Mouse (Mus musculus): Measurements from ENCODE around the gene Nlrp1a.

The Nlrp1a gene

DNA sequence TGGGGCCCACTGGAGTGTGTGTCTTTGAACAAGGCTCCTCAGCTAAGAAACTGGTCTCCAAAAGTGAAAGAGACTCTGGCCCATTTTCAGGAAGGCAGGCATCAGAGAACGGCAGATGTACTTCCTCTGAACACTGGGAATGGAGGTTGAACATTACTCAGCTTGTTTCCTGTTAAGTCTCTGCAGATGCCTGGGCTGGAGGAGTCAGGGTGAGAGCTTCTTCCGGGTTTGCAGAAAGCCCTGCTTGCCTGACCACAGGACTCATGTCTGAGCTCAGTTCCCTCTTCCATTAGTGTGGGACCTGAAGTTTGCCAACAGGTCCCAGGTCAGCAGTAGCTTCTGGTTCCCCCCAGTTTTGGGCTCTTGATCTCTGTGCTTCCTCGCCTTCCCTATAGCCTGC is at the start of gene Nlrp1a:
TSS of gene Nlrp1a (minus strand) at position 44 of the 400 bp plus-strand sequence.
- no peak for DNase-seq

DNA sequence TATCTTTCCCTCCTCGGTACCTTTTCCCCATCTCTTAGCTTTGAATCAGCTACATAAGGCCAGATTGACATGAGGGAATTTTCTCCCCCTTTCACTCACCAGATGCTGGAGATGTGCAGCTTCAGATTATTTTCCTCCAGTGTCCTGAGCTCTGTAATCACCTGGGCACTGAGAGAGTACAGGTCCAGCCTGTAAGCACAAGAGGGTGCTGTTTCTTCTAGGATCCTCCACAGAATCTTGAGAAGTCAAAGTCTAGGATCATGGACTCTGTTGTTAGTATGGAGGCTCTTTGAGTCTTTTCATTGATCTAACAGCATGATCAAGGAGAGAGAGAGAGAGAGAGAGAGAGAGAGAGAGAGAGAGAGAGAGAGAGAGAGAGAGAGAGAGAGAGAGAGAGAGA is 25.1 kb upstream of the Nlrp1a start:
- no peak for DNase-seq

DNA sequence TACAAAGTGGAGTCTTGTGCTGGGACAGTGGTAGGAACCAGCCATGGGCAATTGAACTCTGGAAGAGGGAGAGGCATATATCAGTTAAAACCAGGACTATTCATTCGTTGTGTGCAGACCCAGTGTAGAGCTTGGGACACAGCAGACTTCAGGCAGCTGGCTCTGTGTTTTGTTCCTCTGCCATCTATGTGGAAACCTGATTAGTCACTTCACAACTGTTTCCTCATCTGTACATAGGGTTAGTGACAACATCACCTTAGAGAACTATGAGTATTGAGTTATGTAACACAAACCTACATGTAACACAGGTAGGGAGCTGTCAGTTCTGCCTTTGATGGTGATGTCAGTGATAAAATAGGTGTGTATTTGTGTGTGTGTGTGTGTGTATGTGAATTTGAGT is 19.6 kb upstream of the Nlrp1a start:
- no peak for DNase-seq

DNA sequence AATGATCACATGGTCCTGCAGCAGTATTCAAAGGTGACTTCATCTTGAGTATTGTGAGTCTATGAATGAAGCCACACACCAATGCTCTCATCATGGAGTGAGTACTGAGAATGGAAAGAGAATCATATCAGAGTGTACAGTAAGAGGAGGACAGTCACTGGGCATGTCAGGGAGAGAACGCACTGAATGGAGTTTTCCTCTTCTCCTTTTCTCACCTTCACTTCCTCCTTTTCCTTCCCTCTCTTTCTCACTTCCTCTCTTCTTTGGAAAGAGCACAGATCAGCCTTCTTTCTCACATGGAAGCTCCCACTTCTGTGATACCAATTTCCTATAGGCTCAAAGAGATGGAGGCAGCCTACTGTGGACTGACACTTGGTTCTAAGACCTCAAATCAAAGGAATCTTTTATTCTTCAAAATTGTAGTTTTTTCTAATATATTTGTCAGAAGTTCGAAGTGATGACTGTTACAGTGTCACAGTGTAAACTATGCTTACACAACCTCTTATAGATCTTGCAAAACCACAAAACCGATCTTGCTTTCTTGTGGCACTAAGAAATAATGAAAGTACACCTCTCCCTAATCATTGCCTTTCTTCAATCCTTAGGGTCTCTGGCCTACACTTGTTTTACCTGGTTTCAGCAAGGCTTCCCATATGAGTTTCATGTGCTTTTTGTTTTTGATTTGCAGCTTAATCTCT is 15.1 kb upstream of the Nlrp1a start:
- DNase-seq: no peak

DNA sequence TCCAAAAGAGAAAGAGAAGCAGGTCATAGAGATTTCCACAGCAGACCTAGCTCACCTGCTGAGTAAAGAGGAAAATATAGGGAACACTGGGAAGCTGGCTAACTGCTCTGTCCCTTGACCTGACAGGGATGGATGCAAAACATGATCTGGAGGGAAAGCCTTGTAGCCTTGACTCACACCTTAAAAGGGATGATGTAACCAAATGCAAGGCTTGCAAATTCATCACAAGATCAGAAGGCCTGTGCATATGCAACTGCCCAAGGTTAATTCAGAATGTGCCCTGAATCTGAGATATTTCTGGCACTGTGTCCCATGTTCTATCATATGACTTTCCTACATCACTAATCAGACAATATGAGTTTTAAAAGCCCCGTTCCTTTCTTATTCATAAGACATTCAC is 10.8 kb upstream of the Nlrp1a start:
- no peak for DNase-seq

DNA sequence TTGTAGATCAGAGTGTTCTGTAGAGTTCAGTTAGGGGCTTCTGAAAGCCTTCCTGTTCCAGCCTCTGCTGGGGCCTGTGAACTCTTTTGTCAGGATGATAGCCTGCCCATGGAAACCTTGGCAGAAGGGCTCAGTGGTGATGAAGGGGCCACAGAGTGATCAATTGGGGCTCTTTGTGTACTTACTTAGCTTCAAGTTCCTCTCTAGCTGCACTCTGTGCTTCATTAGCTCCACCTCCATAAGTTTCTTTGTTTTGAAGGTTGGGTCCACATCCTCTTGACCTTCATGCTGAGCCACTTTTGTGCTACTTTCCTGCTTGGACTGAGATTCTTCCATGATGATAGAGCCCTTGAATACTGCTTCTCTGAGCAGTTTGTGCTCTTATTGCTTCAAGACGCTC is 2.5 kb downstream of the Nlrp1a start:
- DNase-seq: no peak

DNA sequence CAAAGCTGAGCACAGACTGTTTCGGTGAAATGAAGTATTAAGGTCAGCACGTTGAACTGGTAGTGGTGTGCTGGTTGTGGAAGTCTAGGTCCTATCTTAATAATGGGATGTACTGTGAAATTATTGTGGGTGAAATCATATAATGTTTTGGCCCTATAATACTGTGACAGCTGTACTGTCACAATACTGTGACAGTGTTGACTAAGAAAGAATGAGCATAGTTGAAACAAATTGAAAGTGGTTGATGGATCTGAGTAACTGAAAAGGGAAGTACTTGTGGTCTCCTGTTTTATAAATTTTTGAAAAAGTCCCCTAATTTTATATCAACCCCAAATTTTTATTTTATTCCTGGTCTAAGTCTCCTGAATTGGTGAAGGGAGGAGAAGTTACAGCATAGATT is 37.4 kb downstream of the Nlrp1a start:
- no peak for DNase-seq

DNA sequence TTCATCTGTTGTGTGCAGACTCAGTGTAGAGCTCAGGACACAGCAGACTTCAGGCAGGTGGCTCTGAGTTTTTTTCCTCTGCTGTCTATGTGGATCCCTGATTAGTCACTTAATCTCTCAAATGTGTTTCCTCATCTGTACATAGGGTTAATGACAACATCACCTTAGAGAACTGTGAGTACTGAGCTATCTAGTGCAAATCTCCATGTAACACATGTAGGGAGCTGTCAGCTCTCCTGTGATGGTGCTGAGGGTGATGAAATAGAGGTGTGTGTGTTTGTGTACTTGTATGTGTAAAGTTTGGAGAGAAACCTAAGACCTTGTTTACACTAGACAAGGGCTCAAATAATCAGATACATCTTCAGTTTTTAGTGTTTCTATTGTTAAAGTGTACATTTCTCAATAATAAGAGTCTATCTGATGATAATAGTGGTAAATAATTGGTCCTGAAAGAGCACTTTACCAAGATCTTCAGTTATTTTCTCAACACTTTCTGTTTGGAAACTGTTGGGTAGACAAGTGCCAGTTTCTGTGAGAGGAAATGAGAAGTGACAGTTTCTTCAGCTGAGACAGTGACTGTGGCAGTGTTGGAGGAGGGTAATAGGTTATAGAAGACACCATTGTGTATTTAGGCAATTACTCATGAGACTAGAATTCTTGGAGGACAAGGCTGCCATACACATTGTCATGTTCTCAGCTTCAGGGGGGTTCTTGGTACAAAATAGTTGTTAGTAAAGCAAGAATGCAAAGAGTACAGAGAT is 38.1 kb downstream of the Nlrp1a start:
- DNase-seq: no peak

DNA sequence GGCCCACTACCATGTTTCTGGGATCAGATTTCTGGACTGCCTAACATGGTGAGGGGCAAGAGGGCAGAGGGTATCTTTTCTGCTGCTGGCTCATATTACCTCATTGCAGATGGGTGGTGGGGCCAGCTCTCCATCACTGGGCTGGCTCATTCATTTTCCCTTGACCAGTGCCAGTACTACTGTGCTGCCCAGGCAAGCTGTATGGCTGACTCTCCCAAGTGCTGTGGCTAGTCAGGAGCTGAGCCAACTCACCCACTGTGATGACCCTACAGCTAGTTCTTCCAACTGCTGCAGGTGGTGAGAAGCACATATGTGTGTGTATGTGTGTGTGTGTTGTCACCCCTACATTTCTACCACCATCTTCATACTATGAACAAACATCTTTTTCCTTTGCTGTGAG is 40.6 kb downstream of the Nlrp1a start:
- DNase-seq: no peak

DNA sequence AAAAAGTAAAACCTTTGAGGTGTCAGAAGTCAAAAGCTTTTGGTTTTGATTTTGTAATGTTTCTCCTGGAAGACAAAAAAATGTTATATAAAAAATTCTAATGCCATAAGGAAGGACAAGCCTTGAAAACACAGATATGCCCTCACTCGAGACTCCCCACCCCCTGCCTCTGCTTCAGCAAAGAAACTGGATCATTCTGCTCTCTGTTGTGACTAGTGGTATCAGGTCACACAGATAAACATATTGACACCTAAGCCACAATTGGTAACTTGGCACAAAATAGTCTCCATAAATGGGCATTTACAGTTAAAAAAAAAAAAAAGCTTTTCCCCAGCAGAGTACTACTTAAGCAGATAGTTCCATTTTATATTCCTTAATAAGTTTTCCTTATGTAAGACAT is 68.2 kb downstream of the Nlrp1a start:
- DNase-seq: no peak

DNA sequence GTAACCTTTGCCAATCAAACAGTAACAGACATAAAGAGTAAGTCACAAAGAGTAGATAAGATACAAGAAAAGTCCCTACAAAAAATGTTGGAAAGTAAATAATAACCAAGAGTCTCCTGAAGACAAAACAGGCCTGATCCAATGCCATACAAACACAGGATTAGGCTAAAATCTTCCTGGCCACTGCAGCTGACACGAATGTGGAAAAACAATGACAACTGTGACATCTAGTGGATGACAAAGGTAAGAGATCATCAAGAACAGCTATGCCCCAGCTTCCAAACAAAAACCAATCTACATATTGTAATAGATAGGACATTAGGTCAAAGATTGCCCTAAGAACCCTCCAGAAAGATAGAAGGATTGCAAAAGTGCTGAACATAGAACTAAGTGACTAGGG is 92.0 kb downstream of the Nlrp1a start:
- DNase-seq: no peak

Data from cerebellum, adult 11 months (tissue).